Mouse (Mus musculus) kidney, postnatal 4 days (tissue): ENCODE measurements around the gene Zc3hav1.
"Not testable (repeated sequence)": the region's sequence is repeated elsewhere in the genome, so short reads cannot be mapped to it uniquely, and the experiment has no call there.

Source experiments
- DNase-seq, 2 experiments: peaks; one replicate each; pipeline ENCODE4 v3.0.0; 2021; ENCODE audit warnings: mixed read lengths in 2 of 2

Zc3hav1 gene

DNA sequence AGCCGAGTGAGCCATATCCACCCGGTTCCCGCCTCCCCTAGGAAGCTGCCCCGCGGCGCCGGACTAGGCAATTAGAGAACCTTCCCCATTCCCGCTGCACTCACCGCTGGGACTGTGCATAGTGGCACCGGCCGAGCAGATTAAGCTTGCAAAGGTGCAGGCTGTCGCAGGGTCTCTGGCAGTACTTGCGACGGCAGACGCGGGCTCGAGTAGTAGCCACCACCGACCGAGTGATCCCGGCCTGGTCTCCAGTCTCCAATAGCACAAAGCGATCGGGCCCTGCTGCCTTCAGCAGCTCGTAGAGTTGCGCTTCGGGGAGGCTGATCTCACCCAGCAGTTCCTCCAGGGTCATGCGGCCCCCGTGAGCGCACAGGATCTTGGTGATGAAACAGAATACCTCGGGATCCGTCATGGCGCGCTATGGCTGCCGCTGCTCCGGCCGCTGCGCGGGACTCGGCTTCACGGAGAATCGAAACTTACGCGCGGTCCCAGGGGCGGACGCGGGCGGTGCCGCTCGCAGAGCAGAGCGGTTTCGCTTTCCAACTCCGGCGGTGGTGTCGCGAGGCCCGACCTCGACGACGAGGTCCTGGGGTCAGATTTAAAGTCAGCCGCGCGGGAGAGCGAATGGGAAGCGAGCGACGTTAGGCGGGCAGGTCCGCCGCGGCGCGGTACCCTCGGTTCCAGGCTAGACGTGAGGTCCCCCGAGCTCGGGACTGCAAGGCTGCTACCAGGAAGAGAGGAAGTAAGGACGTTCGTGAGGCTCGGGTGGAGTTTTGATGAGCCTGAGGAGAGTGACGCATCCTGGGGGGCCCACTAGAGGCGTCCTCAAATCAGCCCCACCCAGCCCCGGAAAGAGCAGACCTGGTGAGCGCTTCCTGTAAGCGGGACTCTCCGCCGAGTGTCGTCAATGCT lies at the start of gene Zc3hav1:
Gene Zc3hav1 (minus strand): TSS at position 793 of the 912 bp plus-strand sequence.
- DNase-seq, result peak; percentile 76 to 86

DNA sequence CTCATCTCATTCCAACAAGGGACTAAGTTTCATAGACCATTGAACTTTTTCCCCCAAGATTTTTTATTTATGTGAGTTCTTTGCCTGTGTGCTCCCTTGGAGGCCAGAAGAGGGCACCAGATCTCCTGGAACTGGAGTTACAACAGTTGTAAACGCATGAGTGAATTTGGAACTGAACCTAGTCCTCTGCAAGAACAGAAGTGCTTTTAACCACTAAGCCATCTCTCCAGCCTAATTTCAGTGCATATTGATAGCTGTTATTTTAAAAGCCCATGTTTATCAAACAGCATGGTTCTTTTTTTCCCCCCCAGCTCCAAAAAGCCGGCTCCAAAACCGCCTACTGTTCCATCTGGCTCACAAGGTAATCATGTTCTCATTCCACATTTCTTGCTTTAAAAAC lies 35.3 kb upstream of the Zc3hav1 start:
- DNase-seq, result peak; percentile 6 to 31

DNA sequence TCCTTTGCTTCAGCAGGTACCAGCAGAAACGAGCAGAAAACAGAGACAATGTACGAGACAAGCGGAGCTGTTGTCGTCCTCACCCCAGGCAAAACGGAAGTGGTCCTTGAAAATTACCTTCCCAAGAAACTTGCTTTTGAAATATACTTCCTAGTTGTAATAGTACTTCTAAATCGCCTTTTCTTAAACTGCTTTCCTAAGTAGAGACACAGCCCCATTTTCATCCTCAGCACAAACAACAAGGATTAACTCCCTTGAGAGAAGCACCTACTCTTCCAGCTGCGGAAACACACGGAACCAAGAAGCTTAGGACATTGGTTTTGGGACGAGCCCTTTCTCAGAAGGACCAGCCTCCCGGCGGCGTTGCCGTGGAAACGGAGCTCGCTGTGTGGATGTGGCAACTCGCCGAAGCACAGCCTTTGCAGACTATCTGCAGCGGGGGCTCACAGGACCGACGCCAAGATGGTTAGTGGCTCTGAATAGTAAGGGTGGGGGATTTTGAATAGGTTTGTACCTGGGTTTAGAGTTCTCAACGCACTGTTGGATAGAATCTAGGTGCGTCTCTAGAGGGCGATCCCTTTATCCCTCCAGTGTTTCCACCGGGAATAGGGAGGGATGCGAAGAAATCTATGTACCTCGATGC lies 26.8 kb upstream of the Zc3hav1 start, which contains the start of gene Ttc26:
Gene Ttc26 (plus strand): TSS at position 341 of the 643 bp plus-strand sequence.
- peak; percentile 87 to 92 for DNase-seq

DNA sequence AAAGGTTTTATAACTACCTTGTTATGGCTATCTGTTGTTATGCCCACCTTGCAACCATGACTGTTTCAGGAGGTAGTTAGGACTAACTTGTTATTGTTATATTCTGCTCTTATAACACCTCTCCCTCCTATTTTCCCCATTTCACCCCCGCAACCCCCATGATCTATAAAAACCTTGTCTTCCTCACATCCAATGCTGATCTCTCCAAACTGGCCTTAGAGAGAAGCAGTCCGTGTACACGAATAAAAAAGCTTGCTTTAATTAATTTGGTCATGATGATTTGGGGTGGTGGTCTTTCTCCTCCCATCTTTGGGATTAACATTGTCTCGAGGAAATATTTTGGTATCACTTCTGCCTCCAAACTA lies 26.3 kb upstream of the Zc3hav1 start:
- no peak for DNase-seq

DNA sequence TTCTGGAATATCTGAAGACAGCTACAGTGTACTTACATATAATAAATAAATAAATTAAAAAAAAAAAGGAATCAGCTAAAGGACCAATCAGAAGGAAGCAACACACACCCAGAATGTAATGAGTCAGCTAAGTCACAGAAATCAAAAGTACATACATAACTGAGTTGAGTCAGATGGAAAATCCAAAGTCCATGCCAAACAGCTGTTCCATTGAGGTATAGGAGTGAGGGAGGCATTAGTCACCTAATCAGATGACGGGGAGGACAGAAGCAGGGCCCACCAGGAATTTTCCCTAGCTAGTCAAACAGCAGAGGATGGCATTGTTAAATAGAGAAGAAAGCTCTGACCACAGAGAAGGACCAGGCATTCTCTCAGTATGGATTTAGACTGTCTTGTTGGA lies 19.9 kb upstream of the Zc3hav1 start:
- DNase-seq, result no peak

DNA sequence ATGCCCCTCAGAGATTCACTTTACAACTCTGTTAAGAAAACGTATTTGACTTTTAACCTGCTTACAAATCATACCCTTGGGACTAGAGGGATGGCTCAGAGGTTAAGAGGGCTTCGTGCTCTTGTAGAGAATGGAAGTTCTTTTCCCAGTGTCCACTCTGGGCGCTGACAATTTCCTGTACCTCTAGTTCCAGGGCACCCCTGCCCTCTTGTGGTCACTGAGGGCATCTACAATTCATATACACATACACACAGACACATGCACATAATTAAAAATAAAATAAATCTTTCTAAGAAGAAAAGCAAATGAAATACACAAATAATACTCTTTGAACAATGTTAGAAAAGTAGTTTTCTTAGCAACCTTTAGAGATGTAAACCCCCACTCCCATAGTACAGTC lies 15.5 kb upstream of the Zc3hav1 start:
- no peak for DNase-seq

DNA sequence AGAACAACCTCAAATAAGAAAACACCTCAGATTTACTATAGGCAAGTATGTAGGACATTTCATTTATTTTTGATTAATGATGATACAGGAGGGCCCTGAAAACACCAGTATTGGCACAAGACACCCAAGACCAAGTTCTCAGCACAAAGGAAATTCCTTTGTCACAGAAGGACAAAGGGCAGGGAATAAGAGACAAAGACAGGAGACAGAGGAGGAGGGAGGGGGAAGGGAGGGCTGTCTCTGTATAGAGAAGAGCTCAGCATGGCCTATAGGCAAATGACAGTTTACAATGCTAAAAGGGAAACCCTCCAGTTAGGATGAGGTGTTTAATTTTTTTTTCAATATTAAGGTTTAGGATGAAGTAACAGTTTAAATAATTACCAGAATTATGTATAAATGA lies 9.7 kb upstream of the Zc3hav1 start:
- DNase-seq, result no peak

DNA sequence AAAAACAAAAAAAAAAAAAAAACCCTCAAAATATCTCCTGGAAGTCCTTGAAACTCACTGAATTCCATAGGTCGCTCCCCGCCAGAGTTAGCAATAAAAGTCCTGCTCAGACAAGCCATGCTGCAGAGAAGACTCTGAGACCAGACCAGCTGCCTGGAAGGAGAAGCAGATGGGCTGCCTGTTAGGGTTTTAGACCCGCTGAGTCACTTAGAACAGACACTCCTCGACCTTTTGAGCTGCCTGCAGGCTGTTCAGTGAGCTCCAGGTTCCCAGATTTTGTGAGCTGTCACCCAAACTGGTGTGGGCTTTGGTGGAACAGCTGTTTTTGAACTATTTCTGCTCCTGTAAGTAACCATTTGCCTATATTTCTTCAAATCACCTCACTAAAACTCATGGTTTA lies 9.0 kb upstream of the Zc3hav1 start:
- no peak for DNase-seq

DNA sequence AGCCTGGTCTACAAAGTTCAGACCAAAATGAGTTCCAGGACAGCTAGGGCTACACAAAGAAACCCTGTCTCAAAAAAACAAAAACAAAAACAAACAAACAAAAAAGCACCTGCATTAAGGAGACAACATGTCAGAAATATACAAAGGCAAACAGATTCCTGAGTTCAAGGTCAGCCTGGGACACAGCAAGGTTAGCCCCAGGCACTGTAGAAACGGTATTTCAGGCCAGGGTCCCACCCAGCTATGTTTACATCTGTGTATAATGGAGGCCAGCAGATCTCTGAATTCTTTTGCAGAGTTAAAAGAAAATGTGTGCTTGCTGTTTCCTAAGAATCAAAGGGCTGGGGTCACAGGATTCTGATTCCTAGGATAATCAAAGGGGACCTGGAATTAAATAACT lies 7.5 kb upstream of the Zc3hav1 start:
- DNase-seq, result no peak

DNA sequence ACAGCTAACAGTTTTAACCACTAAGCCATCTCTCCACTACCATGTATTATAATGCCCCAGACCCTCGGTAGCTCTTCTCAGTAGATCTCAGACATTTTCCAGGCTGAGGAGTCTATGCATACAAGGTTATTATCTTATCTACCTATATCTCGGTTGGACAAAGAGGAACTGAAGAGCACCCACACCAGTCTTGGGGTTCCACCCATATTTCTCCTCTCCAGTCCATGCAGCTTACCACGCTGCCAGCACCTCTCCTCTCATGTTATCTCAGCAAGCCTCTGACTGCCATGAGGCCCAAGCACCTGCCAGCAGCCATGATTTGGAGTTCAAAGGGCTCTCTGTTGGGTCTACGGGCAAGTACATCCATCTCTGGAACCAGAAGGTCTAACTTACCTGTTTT lies 6.7 kb upstream of the Zc3hav1 start:
- no peak for DNase-seq

DNA sequence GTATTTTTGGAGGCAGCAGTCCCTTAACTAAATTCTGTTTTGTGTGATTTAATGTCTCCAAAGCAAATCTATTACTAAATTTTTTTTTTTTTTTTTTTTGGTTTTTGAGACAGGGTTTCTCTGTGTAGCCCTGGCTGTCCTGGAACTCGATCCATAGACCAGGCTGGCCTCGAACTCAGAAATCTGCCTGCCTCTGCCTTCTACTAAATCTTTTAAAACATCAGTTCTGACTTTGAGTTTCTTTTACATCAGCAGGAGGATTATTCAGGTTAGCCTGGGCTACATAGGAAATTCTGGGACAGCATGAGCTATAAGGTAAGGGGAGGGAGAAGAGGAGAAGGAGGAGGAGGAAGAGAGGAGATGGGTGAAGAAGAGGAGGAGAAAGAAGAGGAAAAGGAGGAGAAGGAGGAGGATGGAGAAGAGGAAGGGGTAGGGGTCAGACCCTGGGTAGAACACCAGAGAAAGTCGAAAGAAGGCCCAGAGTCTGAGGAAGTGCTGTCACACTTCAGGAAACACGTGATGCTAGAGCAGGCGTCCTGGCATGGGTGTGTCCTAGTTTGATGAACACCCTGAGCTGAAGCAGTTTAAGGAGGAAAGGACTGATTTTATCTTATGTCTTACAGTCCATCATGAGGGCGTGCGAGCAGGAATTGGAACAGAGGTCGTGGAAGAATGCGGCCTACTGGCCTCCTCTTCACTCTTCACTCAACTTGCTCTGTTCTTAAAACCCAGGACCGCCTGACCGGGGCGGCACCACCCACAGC lies 5.5 kb upstream of the Zc3hav1 start:
- no peak for DNase-seq

DNA sequence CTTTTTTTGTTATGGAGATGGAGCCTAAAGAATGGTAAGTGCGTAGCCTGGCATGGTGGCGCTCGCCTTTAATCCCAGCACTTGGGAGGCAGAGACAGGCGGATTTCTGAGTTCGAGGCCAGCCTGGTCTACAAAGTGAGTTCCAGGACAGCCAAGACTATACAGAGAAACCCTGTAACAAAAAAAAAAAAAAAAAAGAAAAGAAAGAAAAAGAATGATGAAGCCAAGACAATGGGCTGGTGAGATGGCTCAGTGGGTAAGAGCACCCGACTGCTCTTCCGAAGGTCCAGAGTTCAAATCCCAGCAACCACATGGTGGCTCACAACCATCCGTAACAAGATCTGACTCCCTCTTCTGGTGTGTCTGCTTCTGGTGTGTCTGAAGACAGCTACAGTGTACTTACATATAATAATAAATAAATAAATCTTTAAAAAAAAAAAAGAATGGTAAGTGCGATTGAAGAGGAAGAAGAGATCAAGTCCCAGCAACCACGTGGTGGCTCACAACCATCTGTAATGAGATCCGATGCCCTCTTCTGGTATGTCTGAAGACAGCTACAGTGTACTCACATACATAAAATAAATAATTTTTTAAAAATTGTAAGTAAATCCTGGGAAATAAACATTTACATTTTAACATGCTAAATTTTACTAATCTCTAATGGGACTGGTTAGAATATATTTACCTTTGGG lies 4.8 kb upstream of the Zc3hav1 start:
- DNase-seq, result not testable (repeated sequence)

DNA sequence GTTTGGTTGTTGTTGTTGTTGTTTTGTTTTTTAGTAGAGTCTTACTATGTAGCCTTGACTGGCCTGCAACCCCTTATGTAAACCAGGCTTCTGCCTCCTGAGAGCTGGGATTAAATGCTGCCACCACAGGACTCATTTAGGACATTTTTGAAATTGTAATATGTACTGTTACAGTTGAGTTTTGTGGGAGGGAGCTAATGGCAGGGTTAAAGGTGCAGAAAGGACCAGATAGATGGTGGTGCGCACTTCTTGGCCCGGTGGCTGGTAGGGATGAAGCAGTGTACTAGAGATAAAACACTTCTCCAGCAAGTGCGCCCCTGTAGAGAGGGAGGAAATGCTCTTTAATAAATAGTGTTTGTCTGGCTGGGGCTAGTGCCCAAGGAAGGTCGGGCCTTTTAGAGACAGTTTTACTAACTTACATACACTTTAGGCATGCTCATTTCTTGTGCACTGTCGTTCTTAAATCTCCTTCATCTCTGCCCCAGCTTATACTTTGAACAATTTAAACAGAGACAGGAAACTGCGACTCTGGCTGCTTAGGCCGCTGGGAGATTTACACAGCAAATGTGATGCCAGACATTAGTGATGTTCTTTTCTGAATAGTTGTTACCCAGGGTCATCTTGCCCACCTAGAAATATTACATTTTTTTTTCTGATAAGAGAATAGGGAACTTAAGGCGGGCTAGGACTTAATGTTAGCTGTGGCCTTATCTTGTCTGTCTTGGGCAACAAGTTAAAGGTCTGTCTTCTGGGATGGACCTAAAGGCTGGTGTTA lies 4.0 kb upstream of the Zc3hav1 start:
- DNase-seq, result no peak

DNA sequence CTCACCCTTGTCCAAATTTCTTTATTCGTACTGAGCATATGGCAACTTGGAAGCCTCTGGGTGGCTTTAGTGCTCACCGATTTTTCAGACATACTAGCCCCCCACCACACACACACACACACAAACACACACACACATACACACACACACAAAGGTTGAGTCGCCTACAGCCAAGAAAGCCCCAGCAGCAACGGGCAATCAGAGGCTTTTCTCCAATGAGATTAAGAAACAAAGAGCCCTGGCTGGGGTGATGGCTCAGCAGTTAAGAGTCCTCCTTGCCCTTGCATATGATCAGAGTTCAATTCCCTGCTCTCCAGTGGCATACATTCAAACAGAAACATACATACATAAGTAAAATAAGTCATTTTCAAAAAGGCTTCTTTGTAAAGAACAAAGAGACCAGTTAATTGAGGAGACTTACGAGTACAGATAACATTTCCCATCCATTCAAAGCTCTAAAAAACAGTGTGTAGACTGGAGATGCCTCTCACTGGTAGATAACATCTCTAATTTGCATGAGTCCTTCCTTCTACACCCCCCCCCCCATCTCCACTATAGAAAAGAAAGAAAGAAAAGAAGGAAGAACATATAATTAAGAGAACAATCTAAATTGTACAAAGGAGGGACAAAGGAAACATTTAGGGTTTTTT lies 3.3 kb upstream of the Zc3hav1 start:
- no peak for DNase-seq

DNA sequence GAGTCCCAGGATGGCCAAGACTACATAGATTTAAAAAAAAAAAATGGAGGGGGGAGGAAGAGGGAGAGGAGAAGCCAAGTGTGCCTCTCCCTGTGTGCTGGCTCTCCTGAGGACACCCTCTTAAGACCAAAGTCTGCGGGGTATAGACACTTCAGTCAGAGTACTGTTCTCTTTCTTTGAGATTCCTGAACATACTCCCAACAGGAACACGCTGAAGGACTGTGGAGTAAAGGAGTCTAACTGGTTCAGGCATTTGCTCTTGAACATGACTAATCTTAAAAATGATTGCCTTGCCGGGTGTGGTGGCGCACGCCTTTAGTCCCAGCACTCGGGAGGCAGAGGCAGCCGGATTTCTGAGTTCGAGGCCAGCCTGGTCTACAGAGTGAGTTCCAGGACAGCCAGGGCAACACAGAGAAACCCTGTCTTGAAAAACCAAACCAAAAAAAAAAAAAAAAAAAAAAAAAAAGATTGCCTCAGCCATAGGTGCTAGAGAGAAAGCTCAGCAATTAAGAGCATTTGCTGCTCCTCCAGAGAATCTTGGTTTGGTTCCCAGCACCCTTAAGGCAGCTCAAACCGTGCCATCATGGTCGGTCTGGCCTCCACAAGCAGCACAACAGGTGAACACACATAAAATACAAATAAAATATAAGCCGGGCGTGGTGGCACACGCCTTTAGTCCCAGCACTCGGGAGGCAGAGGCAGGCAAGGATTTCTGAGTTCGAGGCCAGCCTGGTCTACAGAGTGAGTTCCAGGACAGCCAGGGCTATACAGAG lies 2.4 kb upstream of the Zc3hav1 start:
- DNase-seq, result not testable (repeated sequence)

DNA sequence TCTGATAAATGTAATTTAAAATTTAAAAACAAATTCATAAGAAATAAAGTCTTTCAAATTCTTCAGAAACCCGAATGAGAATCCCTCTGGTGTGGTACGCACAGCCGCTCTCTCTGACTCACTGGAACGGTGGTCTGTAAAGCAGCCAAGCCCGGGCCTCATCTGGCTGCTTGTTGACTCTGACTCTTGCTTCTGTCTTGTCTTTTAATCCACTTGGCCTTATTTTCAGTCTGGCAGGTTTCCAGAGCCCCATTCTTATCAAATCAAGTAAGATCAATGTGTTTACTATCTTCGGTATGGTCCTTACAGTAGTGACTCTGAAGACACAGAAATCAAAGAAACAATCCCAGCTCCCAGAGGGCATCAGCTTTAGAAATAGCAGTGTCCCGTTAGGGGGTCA lies 1.5 kb upstream of the Zc3hav1 start:
- no peak for DNase-seq

DNA sequence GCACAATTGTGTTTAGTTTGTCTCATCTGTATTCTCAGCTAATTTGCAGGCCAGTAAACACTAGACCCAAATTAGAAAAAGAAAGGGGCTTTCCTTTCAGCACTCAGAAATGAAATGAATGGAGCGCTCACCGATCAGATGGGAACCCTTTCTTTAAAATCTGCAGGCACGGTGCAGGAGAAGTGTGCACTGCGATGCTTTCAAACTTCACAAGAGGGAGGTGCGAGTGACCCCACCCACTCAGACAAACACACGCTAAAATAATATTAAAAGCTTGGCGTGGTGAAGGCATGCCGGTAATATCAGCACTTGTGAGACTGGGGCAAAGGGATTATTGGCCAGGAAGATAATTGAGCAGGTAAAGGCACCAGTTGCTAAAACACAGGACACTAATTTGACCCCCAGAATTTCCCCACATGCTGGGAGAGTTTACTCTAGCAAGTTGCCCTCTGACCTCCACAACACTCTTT lies 986 bp upstream of the Zc3hav1 start:
- no peak for DNase-seq

DNA sequence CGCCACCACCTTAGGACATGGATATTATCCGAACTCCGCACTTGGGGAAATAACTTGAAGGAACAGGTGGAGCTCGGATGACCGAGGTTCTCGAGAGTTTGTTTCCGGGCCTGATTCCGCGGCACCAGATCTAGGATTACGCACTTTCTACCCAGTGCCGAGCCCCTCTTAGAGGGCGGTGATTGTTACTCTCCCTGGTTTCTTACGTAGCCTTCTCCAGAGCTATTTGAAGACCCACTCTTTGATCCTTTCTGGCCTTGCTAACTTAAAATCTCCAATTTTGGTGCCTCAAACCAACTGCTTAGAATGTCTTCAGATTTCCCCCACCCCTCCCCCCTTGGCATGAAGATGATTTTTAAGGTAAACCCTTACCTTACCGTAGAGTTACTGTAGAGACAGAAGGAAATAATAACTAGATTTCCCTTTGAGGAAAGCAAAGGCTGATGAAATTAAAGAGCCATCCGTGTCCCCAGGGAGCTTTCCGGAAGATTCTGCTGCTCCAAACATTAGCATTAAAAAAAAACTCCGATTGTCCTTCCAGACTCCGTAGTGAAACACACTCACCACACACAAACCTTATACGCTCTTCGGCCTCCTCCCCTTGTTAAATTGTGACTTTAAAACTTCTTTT lies 435 bp upstream of the Zc3hav1 start:
- no peak for DNase-seq

DNA sequence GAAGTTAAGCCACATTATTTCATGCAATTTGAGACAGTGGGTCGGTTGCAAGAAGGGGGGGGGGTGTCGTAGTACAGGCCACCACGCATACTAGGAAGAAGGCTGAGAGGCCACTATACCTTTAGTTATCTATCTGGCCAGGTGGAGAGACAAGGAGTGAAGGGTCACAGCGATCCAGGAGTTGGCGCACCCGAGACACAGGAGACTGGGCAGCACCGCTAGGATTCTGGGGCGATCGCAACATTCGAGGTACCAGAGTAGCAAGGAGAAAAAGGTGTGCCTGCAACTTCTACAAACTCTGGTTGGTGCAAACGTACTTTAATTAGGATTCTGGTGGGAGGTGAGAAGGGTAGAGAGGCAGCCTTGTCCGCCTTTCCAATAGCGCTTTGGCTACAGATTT lies 1.2 kb downstream of the Zc3hav1 start:
- no peak for DNase-seq

DNA sequence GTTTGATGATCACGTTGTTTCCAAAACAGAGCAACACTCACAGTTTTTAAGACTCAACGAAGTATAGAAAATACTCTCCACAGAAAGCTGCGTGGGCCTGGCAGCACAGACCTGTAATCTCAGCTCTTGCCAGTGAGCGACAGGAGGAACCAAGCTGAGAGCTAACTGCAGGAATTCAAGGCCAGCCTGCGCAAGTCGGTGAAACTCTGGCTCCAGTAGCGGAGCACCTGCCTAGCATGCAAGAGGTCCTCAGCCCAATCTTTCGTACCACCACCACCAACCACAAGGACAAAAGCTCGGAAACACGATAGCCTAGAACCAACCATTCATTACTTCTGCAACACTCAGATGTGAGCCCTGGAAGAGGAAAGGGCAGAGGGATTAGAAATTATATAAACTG lies 2.0 kb downstream of the Zc3hav1 start:
- DNase-seq, result peak in 1 of 2 experiments; percentile 12
